Mouse (Mus musculus) hindbrain, embryonic 12.5 days (tissue): Measurements from ENCODE around the gene Gm10251. TPM values are rescaled to one million over a fixed set of nuclear protein-coding genes. Genes with fewer than 3 reads are reported as not detected.
"Not testable (repeated sequence)": the region's sequence is repeated elsewhere in the genome, so short reads cannot be mapped to it uniquely, and the experiment has no call there.

Experiments
- ATAC-seq: fragments of 200-750 bp; cut with Nextera tagmentation; 2 replicates; pipeline ENCODE4 v1.8.0; 2017; ENCODE audit warnings: moderate TSS enrichment; ENCODE audit not compliant: low FRiP score
- H3K27ac ChIP-seq: fragments of 300-500 bp; sonication (generic); 2 replicates; pipeline ENCODE4 v1.5.1; 2016; ENCODE audit warnings: mild to moderate bottlenecking
- H3K27me3 ChIP-seq: fragments of 300-500 bp; sonication (generic); 2 replicates; pipeline ENCODE4 v1.6.1; 2016; ENCODE audit warnings: mild to moderate bottlenecking
- H3K36me3 ChIP-seq: fragments of 300-500 bp; sonication (generic); 2 replicates; pipeline ENCODE4 v1.6.1; 2016; ENCODE audit warnings: mild to moderate bottlenecking
- H3K4me1 ChIP-seq: fragments of 300-500 bp; sonication (generic); 2 replicates; pipeline ENCODE4 v1.6.1; 2016
- H3K4me2 ChIP-seq: fragments of 300-500 bp; sonication (generic); replicated peaks from 2 replicates; pipeline ENCODE4 v1.6.1; 2016; ENCODE audit warnings: mild to moderate bottlenecking
- H3K4me3 ChIP-seq: fragments of 300-500 bp; sonication (generic); 2 replicates; pipeline ENCODE4 v1.5.1; 2016; ENCODE audit warnings: mild to moderate bottlenecking
- H3K9ac ChIP-seq: fragments of 300-500 bp; sonication (generic); 2 replicates; pipeline ENCODE4 v1.6.1; 2016; ENCODE audit warnings: mild to moderate bottlenecking, moderate library complexity
- H3K9me3 ChIP-seq: fragments of 300-500 bp; sonication (generic); replicated peaks from 2 replicates; pipeline ENCODE4 v1.6.1; 2016; ENCODE audit warnings: mild to moderate bottlenecking
- WGBS: fragments of 180-500 bp; shearing (Covaris S2); methylation state at CpG from one replicate; pipeline ENCODE4 v1.1.7; 2016; 5-methylcytosine and 5-hydroxymethylcytosine counted together
- polyA plus RNA-seq: library from polyadenylated mRNA; unstranded; fragments of >200 nt; fragmentation: Nextera tagmentation; extraction: Ambion mirVana; gene quantifications from 2 replicates; pipeline ENCODE4 v1.2.1, GENCODE M21; 2016

The Gm10251 gene
- polyA plus RNA-seq = not detected in 2 replicates

- no CpG with 5 or more reads among the region's 1 CpGs for WGBS
- not testable (repeated sequence) for ATAC-seq, H3K36me3 ChIP-seq, H3K4me1 ChIP-seq, H3K27ac ChIP-seq, H3K9ac ChIP-seq, H3K4me3 ChIP-seq, H3K9me3 ChIP-seq, H3K4me2 ChIP-seq, H3K27me3 ChIP-seq
Observed at GRCm38 (mm10) chr14:6684070-6684469, at the start of gene Gm10251. Gm10251 (minus strand) TSS chr14:6684170.

DNA sequence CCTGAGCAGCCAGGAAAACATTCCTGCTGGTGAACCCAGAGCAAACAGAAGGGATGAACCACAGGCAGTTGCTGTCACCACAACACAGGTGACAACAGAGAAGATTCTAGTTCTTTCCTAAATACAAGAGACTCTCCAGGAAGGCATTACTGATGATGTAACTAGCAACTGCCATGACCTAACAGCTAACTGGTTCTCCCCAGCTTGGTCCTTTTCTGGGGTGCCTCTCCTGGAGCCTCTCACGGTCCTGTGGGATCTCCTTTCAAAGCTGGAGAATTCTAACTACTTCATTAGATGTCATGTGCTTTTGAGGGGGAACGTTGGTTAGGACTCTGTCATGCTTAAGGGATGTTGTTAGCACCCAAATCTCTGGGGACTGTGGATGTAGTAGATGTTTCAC, 36.2 kb upstream of the Gm10251 start, which contains the start of gene Gm8050:
Gene Gm8050 (minus strand): TSS at position 101 of the 400 bp plus-strand sequence.
- not testable (repeated sequence) for H3K9ac ChIP-seq, H3K27ac ChIP-seq, H3K9me3 ChIP-seq, H3K4me3 ChIP-seq, ATAC-seq, H3K36me3 ChIP-seq, H3K4me2 ChIP-seq, H3K27me3 ChIP-seq, H3K4me1 ChIP-seq
- WGBS = 60% methylated on average over 1 of the region's 2 CpGs

DNA sequence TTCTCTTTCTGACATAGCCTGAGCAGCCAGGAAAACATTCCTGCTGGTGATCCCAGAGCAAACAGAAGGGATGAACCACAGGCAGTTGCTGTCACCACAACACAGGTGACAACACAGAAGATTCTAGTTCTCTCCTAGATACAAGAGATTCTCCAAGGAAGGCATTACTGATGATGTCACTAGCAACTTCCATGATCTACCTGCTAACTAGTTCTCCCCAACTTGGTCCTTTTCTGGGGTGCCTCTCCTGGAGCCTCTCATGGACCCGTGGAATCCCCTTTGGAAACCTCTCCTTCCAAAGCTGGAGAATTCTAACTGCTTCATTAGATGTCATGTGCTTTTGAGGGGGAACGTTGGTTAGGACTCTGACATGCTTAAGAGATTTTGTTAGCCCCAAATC, 61.7 kb downstream of the Gm10251 start, which contains the start of gene Gm3460:
Gene Gm3460 (minus strand): TSS at position 101 of the 400 bp plus-strand sequence.
- 60% methylated on average over 1 of the region's 2 CpGs for WGBS
- not testable (repeated sequence) for H3K4me2 ChIP-seq, H3K9me3 ChIP-seq, H3K9ac ChIP-seq, H3K27ac ChIP-seq, H3K27me3 ChIP-seq, ATAC-seq, H3K4me3 ChIP-seq, H3K36me3 ChIP-seq, H3K4me1 ChIP-seq

DNA sequence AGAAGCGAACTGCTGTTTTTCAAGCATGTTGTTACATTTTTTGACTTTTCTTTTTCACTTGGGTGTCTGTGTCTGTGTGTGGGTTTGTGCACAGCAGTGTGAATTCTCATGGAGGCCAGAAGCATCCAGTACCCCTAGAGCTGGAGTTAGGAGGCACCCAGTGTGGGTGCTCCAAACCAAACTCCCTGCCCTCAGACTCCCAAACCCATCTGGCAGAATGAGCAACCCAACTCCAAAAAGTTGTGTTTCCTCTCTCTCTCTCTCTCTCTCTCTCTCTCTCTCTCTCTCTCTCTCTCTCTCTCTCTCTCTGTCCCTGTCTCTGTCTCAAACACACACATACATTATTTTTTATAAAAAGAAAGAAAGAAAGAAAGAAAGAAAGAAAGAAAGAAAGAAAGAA, 77.5 kb downstream of the Gm10251 start:
- H3K9ac ChIP-seq, H3K4me3 ChIP-seq, H3K4me1 ChIP-seq, H3K36me3 ChIP-seq, H3K27me3 ChIP-seq, ATAC-seq, H3K9me3 ChIP-seq, H3K27ac ChIP-seq, H3K4me2 ChIP-seq: not testable (repeated sequence)
- no CpG with 5 or more reads among the region's 1 CpGs for WGBS

DNA sequence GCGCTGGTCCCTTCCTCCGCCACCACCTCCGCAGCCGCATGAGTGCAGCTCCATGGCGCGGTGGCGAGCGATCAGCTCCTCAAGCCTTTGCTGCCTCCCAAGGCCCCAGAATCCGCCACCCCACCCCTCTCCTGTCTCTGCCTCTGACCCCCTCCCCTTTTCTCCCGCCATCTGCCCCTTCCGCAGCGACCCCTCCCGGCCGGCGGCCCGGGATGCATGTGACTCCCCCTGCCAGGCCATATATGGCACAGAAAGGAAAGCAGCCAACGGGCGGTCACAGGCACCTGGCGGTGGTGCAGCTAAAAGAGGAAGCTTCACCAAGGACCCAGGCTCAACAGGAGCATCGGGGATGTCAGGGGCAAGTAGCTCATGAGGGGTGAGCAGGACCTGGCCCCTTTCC, 79.0 kb downstream of the Gm10251 start:
- H3K9me3 ChIP-seq, ATAC-seq, H3K4me1 ChIP-seq, H3K36me3 ChIP-seq, H3K9ac ChIP-seq, H3K27ac ChIP-seq, H3K27me3 ChIP-seq: not testable (repeated sequence)
- Histone ChIP-seq H3K4me3 (peak overlapping the region; percentile 40), H3K4me2 (peak overlapping the region; percentile 63)
- WGBS = under 1% methylated on average over 16 of the region's 20 CpGs

DNA sequence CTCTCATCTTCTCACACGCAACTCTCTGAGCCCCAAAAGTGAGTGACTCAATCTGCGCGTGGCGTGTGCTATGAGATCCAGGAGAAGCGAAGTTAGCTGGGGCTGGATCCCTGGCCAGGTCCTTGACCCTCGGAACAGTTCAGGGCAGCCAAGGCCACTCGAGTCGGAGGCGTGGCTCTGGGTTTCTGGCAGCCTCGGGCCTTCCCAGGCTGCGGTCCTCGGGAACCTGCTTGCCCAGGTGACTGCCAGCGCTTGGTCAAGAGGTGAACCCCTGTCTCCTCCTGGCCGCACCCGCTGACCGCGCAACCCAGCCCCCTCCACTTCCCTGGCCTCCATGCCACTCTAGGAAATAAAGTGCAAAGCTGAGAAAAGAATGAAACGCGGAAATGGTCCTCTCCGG, 79.4 kb downstream of the Gm10251 start:
- Histone ChIP-seq H3K4me2 (peak overlapping the region; percentile 63), H3K4me3 (peak overlapping the region; percentile 40), H3K9ac (peak overlapping the region; percentile 38; the same call in 1 of the 2 replicates)
- not testable (repeated sequence) for H3K27me3 ChIP-seq, H3K4me1 ChIP-seq, ATAC-seq, H3K9me3 ChIP-seq, H3K36me3 ChIP-seq, H3K27ac ChIP-seq
- WGBS = 7% methylated on average over 17 of the region's 20 CpGs

GRCm38 (mm10) chr14:6590513-6590912, 93.5 kb downstream of the Gm10251 start, which contains the start of gene Gm3629:
Gm3629 (minus strand) TSS chr14:6590613.
- not testable (repeated sequence) for H3K4me3 ChIP-seq, H3K27me3 ChIP-seq, H3K4me1 ChIP-seq, H3K36me3 ChIP-seq, H3K9me3 ChIP-seq, ATAC-seq, H3K27ac ChIP-seq, H3K4me2 ChIP-seq, H3K9ac ChIP-seq
- WGBS = 40% methylated on average over 1 of the region's 2 CpGs

Other genes with a start within 250 kb of the Gm10251 start
- not detected in 2 replicates for gene Gm3594, start 239.6 kb downstream of the Gm10251 start, polyA plus RNA-seq
- not detected in 2 replicates for gene Gm8356, start 146.9 kb downstream of the Gm10251 start, polyA plus RNA-seq
- gene Gm3629, start 93.6 kb downstream of the Gm10251 start, polyA plus RNA-seq = 0.21 and 0.42 TPM in 2 replicates
- gene Gm3460, start 61.8 kb downstream of the Gm10251 start, polyA plus RNA-seq = not detected in 2 replicates
- not detected in 2 replicates for gene Gm8050, start 36.1 kb upstream of the Gm10251 start, polyA plus RNA-seq
- gene Gm3636, start 58.2 kb upstream of the Gm10251 start, polyA plus RNA-seq = 8.2 and 8.6 TPM in 2 replicates
- not detected in 2 replicates for gene Gm8362, start 90.2 kb upstream of the Gm10251 start, polyA plus RNA-seq
- gene Gm3642, start 156.1 kb upstream of the Gm10251 start, polyA plus RNA-seq = not detected in 2 replicates
- 3.8 and 3.9 TPM in 2 replicates for gene Gm3667, start 205.8 kb upstream of the Gm10251 start, polyA plus RNA-seq